Mouse (Mus musculus) lung, postnatal 0 days (tissue): ENCODE measurements around the gene Foxa2. TPM values are rescaled to one million over a fixed set of nuclear protein-coding genes. Genes with fewer than 3 reads are reported as not detected.

ENCODE experiments used
- ATAC-seq: fragments of 200-750 bp; cut with Nextera tagmentation; 2 replicates; pipeline ENCODE4 v1.8.0; 2017; ENCODE audit warnings: moderate library complexity
- DNase-seq: peaks from one replicate; pipeline ENCODE4 v3.0.0-alpha.2; 2016; ENCODE audit warnings: low spot score
- H3K27ac ChIP-seq: fragments of 300-500 bp; sonication (generic); 2 replicates; pipeline ENCODE4 v1.5.1; 2014; ENCODE audit warnings: antibody characterized with exemption, mild to moderate bottlenecking, low read length, mixed read lengths
- H3K27me3 ChIP-seq: fragments of 300-500 bp; sonication (generic); replicated peaks from 2 replicates; pipeline ENCODE4 v1.6.1; 2014; ENCODE audit warnings: low read length, mixed read lengths; ENCODE audit not compliant: insufficient read depth
- H3K36me3 ChIP-seq: fragments of 300-500 bp; sonication (generic); 2 replicates; pipeline ENCODE4 v1.6.1; 2014; ENCODE audit warnings: low read length, mixed read lengths; ENCODE audit not compliant: insufficient read depth
- H3K4me1 ChIP-seq: fragments of 300-500 bp; sonication (generic); 2 replicates; pipeline ENCODE4 v1.6.1; 2014; ENCODE audit warnings: antibody characterized with exemption, low read depth, low read length, mixed read lengths; ENCODE audit not compliant: insufficient read depth
- H3K4me2 ChIP-seq: fragments of 300-500 bp; sonication (generic); replicated peaks from 2 replicates; pipeline ENCODE4 v1.6.1; 2014; ENCODE audit warnings: low read depth, mild to moderate bottlenecking, low read length, moderate library complexity, mixed read lengths
- H3K4me3 ChIP-seq: fragments of 300-500 bp; sonication (generic); 2 replicates; pipeline ENCODE4 v1.5.1; 2014; ENCODE audit warnings: low read depth, low read length
- H3K9ac ChIP-seq: fragments of 300-500 bp; sonication (generic); replicated peaks from 2 replicates; pipeline ENCODE4 v1.6.1; 2014; ENCODE audit warnings: low read depth, mild to moderate bottlenecking
- H3K9me3 ChIP-seq: fragments of 300-500 bp; sonication (generic); 2 replicates; pipeline ENCODE4 v1.6.1; 2016; ENCODE audit warnings: low read length, mixed read lengths
- CTCF ChIP-seq: IDR thresholded peaks from 2 replicates; pipeline ENCODE4 v1.5.1; 2016; ENCODE audit warnings: antibody characterized with exemption, mild to moderate bottlenecking
- EP300 ChIP-seq: IDR thresholded peaks from 2 replicates; pipeline ENCODE4 v1.6.1; 2016; ENCODE audit warnings: antibody characterized with exemption, mild to moderate bottlenecking, control low read depth
- WGBS: fragments of 180-500 bp; shearing (Covaris S2); extraction: QIAGEN DNeasy Blood & Tissue Kit; methylation state at CpG from one replicate; pipeline ENCODE4 v1.1.7; 2014; 5-methylcytosine and 5-hydroxymethylcytosine counted together
- microRNA-seq: library from miRNA; unstranded; fragments of <30 nt; microRNA quantifications from one replicate; pipeline ENCODE4, GENCODE M21; 2016
- polyA plus RNA-seq: library from polyadenylated mRNA; unstranded; fragments of >200 nt; fragmentation: Nextera tagmentation; extraction: Ambion mirVana; gene quantifications from 2 replicates; pipeline ENCODE4 v1.2.1, GENCODE M21; 2015

Foxa2 gene
- polyA plus RNA-seq, 1 experiment from 2014 or later, result 37.7 TPM

- H3K27ac ChIP-seq, result no peak overlapping the region
- no peak overlapping the region for H3K4me2 ChIP-seq
- TF ChIP-seq CTCF (no peak), EP300 (no peak)
- no peak overlapping the region for H3K9ac ChIP-seq
- no peaks in the 10 kb centered on the region for H3K36me3 ChIP-seq
- H3K4me1 ChIP-seq, result no peaks in the 10 kb centered on the region; the same call in 1 of the 2 replicates
- H3K4me3 ChIP-seq, result no peak overlapping the region
- no peaks in the 10 kb centered on the region for H3K27me3 ChIP-seq
- 54% methylated on average over 10 of the region's 10 CpGs for WGBS
- no peaks in the 10 kb centered on the region for H3K9me3 ChIP-seq
- DNase-seq, result no peak
- peak; percentile 54 for ATAC-seq
Measured at GRCm38 (mm10) chr2:147992935-147993679, 53.7 kb downstream of the Foxa2 start.

Small RNA genes lying within 50 kb of the gene (microRNA-seq; reads per million reads assigned to microRNA genes)
- not detected for gene Gm27420
